Mouse (Mus musculus) cerebellum, postnatal 36 days (tissue): ENCODE measurements at regions not wholly inside any gene's neighbourhood (a gene's known extent, or its start where the extent isn't known, plus 50 kb on each side); places are given as distances from the start of the nearest gene placed in this dataset.

Experiments used
- DNase-seq, 2 experiments: peaks; one replicate each; pipeline ENCODE4 v3.0.0; 2021 to 2022; ENCODE audit warnings: mixed read lengths in 2 of 2

DNA sequence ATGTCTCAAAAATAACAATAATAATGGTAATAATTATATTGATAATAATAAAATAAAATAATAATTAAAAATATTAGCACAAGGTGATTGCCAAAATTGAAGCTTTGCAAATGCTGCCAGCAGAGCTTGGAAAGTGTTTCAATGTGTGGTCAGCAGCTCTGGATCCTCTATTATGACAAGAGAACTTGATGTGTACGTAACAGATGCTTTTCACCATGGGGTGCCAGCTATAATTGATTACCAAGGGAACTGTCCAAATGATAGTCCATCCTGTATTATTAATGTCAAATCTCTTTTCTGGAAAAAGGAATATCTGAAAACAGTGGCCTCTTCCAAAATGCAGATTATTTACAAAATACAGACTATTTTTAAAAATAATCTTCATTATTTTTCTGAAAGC, 419.2 kb downstream of the Plk2 start:
- peak in 1 of 2 experiments; percentile 19 for DNase-seq

DNA sequence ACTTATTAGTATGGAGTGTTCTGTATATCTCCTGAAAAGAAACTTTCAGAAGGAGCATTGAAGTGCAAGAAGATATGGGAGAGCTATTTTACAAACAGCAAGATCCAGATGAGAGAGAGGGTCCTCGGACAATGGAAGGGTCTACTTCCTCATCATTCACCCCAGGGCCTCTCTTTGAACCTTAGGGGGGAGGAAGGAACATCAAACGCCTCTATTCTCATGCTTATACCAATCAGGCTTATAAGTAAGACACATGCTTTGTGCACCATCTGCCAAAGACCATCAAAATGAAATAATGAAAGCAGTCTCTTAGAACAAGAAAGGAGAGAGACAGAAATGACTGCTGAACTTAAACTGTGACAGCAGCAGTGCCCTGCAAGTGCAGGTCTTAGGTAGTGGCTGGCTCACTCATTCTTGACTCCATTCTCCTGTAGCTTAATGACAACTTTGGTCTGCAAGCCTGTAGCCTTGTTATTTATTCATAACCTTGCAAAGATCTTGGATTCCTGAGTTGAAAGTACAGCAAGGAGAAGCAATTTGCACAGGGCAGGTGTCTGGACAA, 424.5 kb downstream of the Plk2 start:
- no peak for DNase-seq

DNA sequence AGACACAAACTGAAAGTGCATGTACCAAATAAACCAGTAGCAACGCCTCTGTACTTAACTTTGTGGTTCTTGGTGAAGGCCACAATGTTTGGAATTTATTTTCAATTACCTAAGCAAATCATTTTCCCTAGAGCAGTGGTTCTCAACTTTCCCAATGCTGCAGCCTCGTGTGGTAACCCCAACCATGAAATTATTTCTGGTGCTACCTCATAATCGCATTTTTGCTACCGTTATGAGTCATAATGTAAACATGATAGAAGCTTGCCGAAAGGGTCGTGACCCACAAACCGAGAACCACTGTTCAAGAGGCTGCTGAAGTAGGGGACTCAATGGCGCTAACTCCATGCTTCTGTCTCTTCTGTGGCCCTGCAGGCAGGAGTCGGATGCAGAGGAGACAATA, 429.9 kb upstream of the Actbl2 start:
- no peak for DNase-seq

DNA sequence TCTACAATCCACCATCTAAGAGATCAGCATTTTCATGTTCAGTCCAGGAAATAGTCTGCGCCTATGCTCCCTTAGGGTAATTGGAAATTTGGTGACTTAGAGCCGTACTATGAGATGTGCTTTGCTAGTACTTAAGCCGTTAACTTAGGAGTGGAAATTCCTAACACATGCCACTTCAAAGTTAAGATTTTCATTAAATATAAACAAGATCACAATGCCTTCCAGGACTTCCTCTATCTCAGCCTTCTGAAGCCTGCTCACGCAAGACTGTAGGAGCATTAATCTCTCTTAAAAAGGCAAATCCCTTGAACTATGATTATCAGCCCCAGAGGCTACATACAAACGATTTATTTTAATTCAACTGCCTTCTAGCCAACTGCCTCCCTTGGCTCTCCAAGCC, 422.4 kb upstream of the Actbl2 start:
- DNase-seq, result no peak

DNA sequence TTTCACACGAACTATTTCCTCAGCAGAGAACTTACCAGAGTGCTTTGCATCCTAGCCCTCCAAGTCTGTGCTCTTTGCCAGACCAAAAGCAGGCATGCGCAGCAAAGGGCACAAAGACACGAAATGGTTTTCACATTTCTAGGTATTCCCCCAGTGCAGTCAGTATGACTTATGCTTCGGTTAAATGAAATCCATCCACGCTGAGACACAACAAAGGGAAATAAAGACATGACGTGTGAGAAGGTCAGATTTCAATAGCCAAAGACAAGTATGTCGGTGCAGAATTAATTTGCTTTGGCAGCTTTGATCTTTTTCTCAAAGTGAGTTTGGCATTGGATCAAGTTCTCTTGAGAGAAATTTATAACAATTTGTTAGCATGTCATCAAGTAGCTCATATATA, 417.9 kb upstream of the Actbl2 start:
- DNase-seq, result no peak

DNA sequence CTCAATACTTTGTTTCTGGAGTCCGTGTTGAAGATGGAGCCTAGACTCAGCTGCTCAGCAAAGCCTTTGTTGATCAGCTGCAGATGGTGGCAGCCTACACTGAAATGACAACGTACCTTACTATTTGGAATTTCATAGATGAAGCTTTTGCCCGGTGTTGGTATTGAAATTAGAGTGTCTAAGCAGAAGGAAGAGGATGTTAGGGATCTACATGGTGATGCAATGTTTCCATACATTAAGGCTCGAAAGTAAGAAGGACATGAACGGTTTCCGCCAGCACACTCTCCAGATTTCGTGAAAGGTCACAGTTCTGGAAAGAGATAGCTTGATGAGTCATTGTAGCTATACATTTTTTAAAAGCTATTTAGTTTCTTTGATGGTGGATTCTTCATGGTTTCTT, 412.9 kb upstream of the Actbl2 start:
- no peak for DNase-seq

DNA sequence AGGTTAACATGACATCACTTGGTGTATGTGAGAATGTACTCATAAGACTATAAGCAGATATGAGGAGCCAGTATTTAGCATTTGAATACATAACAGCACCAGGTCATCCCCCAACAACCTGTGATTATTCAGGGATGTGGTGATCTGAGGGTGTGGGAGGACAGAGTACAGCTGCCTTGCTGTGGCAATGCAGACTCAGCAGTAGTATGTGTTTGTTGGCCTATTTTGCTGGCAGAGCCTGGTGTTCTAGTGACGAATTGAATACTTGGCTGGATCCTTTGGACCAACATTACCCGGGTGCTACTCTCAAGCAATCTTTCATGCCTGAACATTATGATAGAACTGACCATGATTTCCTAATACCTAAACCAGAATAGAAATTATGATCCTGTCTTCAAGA, 409.1 kb upstream of the Actbl2 start:
- no peak for DNase-seq

DNA sequence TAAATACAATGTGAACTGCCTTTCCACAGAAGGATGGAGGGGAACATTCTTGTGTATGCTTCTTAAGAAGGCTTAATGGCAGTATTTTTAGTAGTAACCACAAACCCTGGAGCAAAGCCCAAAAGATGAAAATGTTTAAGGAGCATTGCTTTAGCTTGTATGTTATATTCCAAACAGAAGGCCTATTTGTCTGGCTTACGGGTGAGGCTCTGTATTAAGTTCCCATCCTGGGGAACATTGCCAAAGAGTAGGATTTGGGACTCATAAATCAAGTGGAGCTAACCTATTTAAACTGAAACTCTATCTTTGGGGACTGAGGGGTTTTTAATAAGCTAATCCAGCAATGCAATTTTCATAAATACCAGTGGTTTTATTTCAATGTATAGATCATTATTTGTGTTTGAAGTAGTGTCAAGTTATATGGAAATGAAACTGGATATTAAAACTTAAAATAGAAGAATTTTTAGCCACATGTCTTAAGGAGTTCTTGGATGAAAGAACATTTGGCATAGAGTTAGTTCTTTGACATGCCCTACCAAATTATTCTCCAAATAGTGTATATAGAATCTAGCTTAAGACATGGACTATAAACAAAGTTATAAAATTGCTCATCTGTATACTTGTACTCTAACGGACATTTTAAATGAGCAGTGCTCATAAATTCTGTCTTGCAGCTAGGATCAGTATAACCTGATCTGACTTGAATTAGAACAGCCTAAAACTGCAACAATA, 401.7 kb upstream of the Actbl2 start:
- DNase-seq, result no peak

DNA sequence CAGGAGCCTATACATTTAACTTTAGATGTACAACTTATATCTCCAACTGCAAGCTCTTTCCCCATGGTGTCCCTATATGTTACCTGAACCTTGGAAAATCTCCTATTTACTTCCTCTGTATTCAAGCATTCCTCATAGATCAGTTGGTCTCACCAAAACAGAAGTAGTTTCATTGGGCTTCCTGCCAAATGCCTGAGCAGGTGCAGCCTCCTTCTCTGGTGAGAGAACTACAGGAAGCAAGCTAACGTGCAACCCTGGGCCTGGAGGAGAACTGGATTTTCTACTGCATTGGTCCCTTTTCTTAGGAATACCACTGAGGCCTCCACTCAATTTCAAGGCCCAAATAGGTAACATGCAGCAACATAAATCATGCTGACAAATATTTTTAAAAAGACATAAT, 400.6 kb upstream of the Actbl2 start:
- DNase-seq, result no peak

DNA sequence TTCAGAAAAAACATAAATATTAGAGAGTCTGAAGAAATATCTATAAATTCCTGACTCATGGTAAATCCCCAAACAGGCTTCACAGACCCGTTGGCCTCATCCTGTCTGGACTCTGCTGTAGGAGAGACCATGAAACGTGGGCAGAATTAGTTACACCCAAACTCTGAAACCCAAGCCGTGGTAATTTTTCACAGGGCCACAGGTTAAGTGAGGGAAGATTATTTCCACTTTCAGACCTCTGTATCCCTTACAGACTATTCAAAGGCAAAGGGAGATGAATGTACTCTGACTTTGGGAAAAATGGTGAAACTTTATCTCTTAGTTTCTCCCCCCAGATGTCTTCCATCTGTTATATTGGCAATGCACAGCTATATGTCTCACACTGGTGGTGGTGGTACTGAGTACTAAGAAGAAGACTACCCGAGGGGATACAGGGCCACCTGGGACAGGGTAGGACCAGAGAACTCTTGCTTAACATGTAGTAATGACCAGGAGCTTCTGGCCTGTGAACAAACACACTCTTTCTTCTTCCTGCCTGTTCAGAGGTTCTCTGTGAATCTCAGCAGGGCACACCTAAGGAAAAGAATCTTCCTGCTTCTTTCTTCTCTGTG, 388.8 kb upstream of the Actbl2 start:
- no peak for DNase-seq

DNA sequence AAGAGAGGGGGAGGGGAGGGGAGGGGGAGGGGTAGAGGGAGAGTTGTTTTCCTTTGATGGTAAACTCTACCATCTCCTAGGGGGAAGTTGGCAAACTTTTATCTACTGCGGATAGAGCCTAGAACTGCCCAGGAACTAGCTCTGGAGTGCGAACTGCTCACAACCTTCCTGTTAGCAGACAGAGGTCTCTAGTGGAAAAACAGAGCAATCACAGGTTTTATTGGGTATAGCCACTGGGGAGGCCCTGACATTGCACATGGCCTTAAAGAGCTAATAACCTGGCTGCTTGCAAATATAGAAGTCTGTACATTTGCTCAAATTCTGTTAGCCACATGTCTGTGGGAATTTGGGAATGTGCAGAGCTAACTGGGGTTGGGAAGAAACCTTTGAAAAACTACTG, 388.1 kb upstream of the Actbl2 start:
- no peak for DNase-seq

DNA sequence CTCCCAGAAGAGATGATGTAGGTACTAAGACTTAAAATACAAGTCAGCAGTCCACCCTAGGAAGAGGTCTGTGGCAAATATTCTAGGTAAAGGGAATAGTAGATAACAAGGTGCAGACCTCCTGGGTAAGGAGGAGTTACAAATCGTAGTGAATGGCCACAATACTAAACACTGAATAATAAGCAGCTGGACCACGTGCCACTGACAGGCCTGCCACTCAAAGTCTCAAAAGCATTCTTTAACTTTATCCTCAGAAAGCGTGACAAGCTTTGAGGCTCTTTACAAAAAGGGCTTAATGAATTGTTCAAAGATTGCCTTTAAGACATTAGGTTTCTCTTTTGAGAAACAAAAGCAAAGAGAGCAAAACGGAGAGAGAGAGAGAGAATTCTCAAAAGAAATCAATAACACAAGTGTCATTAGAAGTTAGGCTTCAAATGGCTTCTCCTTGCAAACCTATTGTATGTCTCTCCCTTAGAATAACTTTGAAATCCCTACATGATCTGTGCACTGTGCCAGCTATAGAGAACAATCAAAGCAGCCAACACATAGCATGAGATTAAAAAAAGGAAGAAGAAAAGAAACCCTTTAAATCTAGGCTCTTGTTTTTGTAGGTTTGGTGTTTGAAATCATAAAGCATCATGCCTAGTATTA, 383.6 kb upstream of the Actbl2 start:
- no peak for DNase-seq

DNA sequence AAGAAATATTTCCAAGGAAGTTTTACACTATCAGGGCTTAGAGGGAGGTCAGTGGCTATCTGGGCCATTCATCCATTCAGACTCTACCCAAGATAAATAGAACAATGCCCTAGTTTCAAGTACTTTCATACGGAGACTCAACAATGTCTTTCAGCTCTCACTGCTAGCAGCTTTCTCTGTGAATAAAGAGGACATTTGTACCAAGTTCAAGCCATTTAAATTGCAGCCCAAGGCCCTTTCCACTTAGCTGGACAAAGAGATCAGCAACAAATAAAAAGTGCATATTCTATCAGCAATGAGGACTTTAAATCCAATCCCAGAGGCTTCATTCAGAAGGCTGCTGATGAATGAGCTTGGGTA, 383.1 kb upstream of the Actbl2 start:
- DNase-seq, result no peak

DNA sequence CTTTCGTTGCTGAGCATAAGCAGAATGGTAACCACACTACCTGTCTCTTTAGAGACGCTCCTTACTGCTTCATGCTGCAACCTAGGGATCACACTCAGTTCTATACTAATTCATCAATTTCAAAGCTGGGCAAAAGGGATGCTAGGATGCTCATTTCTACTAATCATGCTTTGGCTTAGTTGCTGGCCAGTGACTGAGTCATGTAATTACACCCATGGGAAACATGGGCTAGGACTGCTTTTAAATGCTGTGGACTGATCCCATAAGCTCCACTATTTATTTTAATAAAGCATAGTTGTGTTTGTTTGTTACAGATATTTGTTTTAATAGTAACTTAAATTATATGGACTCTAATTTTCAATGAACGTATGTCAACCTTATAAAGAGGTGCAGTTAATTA, 373.2 kb upstream of the Actbl2 start:
- DNase-seq, result no peak

DNA sequence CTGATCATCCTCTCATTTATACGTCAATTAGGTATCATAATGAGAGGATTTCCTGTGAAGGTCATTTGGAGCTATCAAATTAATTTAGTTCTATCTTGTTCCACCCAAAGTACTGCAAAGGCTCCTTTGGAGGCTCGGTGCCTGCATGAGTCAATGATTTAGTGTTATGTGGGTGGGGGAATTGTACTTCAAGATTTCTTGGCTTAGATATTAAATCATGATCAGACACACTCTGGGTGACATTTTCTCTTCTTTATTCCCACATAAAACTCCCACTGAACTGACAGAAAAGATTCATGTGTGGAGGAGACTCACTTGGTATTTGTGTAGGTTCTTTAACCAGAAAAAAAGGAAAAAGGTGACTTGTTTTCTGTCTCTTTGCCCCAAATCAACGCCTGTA, 372.6 kb upstream of the Actbl2 start:
- DNase-seq, result no peak

DNA sequence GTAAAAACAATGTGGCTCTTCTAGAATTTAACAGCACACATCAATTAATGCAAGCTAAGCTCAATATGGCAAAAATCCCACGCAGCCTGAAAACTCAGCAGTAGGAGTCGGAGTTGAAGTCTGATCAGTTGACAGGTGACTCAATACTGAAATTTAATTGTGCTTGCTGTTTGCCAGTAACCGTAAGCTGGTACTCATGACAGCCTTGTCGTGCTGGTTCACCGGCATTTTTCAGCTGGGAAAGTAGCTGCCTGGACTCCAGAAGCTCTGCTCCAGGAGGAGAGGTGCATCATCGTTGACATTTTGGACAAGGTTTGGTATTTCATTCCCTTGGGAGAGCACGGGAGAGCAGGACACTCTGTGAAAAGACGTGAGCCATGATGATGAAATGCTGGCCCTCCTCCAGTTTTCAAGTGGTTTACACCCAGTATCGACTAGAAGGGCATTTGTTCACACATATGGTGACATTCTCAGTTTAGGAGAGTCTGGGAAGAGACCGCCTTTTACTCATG, 372.1 kb upstream of the Actbl2 start:
- no peak for DNase-seq

DNA sequence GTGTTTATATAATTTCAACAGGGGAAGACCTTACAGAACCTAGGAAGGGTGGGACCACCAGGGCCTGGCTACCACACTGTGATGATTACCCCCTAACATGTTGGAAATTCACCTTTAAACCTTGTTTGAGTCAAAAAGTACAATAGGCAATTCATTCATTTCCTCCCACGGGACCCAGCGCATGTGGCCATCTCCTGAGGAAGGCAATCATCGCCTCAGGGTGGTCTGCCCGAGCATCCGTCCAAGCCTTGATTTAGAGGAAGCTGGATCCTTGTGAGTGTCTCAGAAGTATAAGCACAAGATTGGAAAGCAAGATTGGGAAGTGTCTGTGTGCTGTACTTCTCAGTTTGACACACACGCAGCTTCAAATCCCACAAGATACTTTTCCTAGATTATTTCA, 360.9 kb upstream of the Actbl2 start:
- no peak for DNase-seq

DNA sequence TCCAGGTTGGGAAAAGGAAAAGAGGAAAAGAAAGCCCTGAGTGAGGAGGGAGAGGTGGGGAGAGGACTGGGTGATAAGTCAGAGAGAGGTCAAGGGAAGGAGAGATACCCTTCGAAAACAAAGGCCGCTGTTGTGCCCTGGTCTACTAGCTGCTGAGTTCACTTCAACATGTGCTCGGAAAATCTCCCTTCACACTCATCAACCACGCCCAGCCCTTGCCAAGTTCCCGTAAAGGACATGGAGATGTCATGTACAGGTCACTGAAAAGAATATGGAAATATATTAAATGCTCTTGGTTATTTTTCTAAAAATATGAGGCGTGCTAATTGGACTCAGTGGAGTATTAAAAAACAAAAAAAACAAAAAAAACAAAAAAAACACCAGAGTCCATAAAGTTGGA, 359.5 kb upstream of the Actbl2 start:
- DNase-seq, result no peak

DNA sequence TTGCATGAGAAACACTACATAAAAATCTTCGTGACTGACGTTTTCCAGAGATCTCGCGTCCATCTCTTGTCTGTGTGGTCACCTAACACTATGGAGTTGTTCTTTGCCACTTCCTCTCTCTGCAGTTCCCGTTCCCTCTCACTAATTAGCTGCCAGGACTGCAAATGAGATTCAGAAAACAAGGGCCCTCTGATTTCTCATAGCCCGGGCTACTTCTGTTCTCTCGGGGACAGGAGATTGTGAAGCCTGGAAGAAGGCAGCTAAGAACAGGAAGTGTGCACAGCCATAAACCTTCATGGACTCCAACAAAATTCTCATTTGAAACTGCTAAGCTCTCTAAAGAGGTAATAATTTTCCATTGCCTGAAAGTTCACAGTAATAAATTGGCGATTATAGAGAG, 358.9 kb upstream of the Actbl2 start:
- DNase-seq, result no peak

DNA sequence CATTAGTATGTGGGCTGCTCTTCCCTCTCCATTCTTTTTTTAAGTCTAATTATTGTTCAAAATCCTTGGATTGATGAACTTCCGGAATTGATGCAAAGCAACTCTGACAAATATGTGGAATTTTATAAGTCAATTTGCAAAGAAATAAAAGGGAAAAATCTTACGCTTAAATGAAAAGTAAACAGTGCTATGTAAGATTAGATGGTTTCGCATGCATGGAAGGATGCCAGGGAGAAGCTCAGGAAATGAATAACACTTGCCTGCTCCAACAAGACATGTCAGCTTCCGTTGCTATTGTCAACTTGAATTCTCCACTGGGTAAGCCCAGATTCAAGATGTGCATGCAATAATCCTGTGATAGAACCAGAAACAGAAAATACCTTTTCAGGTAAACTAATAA, 357.2 kb upstream of the Actbl2 start:
- DNase-seq, result no peak

DNA sequence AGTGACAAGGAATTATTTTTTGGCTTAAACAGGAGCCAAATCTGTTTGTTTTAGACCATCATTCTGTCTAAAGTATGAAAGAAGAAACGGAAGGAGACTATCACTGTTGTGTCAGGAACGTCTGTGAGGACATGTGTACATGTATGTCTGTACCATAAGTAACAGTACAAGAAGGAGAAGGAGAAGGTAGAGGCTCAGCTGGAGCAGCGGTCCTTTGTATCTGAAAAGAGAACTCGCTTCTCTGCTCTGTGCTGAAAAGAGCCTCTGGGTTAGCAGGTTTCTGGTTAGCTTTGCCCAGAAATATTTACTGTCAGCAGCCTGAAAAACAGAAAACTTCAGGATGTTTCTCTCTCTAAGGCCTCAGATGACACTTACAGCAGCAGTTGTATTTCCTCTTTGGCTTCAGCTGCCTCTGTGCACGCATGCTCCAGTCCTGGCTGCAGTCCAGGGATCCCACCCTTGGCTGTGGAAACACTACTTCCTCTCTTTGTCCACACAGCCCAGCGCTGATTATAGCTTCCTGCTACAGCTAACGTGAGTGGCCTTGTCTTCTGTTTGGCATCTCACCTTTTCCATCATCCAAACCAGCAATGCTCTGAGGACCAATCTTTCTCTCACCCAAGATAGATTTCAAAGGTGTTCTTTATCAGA, 351.7 kb upstream of the Actbl2 start:
- peak in 1 of 2 experiments; percentile 16 for DNase-seq

DNA sequence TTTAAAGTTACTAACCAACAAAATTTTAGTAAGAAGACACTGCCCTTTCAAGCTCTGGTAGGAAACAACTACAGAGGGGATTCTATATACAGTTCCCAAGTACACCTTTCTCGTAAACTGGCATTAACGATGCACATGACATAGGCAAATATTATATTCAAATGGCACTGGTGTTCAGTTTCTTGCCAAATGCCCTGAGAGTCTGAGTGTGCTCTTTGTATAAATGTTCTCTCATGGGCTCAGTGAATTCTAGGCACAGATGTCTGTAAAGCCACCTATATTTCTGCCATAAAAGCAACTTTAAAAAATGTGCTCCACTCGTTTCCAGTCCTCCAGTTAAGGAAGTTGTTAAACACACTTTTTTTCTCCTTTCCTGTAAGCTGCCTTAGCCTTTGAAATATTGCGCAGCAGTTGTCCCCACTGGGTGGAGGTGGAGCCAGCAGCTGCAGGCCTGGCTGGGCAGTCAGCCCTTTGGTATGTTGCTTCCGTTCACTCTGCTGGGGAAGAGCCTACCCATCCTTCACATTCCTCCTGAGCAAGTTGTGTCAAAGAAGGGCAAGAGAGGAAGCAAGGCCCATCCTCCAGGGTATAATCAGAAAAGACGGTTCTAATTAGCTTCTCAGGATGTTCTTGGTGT, 347.4 kb upstream of the Actbl2 start:
- no peak for DNase-seq

DNA sequence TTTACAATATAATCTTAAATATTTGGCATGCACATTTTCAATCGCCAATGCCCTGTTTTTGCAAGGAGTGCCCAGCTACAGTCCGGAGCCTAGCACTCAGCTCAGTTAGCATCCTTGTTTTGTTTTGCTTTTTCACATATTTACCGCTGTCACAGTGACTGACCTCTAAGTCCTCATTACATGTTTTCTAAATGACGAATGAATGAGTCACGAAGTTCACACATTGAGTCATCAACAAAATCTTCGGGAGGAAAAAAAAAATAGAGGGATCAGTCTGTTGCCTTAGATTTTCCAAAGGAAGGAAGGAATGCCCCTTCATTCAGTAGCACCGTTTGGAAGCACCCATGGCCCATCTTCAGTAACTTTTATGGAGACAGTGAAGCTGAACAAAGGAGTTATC, 342.9 kb upstream of the Actbl2 start:
- no peak for DNase-seq
